Mouse (Mus musculus) neutrophil, adult 65 days (primary cell): ENCODE data around the gene Acvr1c. TPM values are rescaled to one million over a fixed set of nuclear protein-coding genes. Genes with fewer than 3 reads are reported as not detected.

Experiments
- total RNA-seq: library from RNA; stranded (reverse); gene quantifications from 2 replicates; pipeline ENCODE4 v1.2.4, GENCODE M21; 2023

Acvr1c gene
- total RNA-seq, result not detected in 2 replicates

GRCm38 (mm10) chr2:58357414-58358131 lies at the start of gene Acvr1c:
Gene Acvr1c, minus strand, starts transcription at chr2:58357895.

Other genes with a start within 250 kb of the Acvr1c start
- 271 and 331 TPM in 2 replicates for gene Cytip, start 162.4 kb downstream of the Acvr1c start, total RNA-seq
- gene Gm17409, start 112.2 kb upstream of the Acvr1c start, total RNA-seq, result not detected in 2 replicates
- gene Acvr1, start 209.3 kb upstream of the Acvr1c start, total RNA-seq, result 1.3 and 3.9 TPM in 2 replicates
- not detected in 2 replicates for gene Upp2, start 209.4 kb upstream of the Acvr1c start, total RNA-seq